ENCODE assay signal across 16 mouse cellular contexts in genomic region chr15:101368502-101369381, GRCm38 (mm10). TPM values are rescaled to one million over a fixed set of nuclear protein-coding genes. Genes with fewer than 3 reads are reported as not detected.
DNase-seq lines count a peak whose midpoint lies in the region; ATAC-seq and TF ChIP-seq lines count a peak whose summit lies in the region.
"Had no signal": no experiment of that assay in that cellular context is flagged by ENCODE, and none has a peak within 500 bp of the region (broad histone marks: within the 10 kb centered on the region; RNA-seq: fewer than 3 reads in every experiment).

No protein-coding gene starts in this region.

- no peak for ATAC-seq in kidney, embryonic 15.5 days (replicated peaks; ENCODE audit: low FRiP score)
- ATAC-seq in lung, postnatal 0 days: peak; percentile 27
- ATAC-seq in megakaryocyte, adult 5-6 weeks (ENCODE audit: poor library complexity, severe bottlenecking): no peak
- no peak for ATAC-seq in granulocyte monocyte progenitor cell, adult 5-6 weeks (replicated peaks; ENCODE audit: poor library complexity, severe bottlenecking)
- ATAC-seq: intestine, embryonic 16.5 days; midbrain, embryonic 15.5 days had no signal

- H3K36me3 ChIP-seq in kidney, embryonic 15.5 days: no peaks in the 10 kb centered on the region
- no peaks in the 10 kb centered on the region for H3K36me3 ChIP-seq in lung, postnatal 0 days (ENCODE audit: insufficient read depth, low read length)
- H3K36me3 ChIP-seq: midbrain, embryonic 15.5 days had no signal

- 71% methylated on average over 11 of the region's 11 CpGs for WGBS in kidney, embryonic 15.5 days
- WGBS in lung, postnatal 0 days: 46% methylated on average over 11 of the region's 11 CpGs

- DNase-seq in gastrocnemius, adult 2 months: peak; percentile 61
- no peak for DNase-seq in gastrocnemius, postnatal 36 days
- DNase-seq in kidney, adult 11 months: no peak
- DNase-seq in Muller cell, postnatal 12 days (ENCODE audit: inconsistent ontology term): peak; percentile 82
- peak; percentile 81 for DNase-seq in lung, postnatal 0 days (ENCODE audit: low spot score)
- DNase-seq: cerebellum, adult 9-10 months; gastrocnemius, postnatal 25 days; right cerebral cortex, postnatal 14 days had no signal

- H3K27ac ChIP-seq in gastrocnemius, adult 2 months: peak overlapping the region; percentile 85
- H3K27ac ChIP-seq in kidney, embryonic 15.5 days: peak overlapping the region; percentile 39; the same call in 1 of the 2 replicates
- peak overlapping the region; percentile 94 for H3K27ac ChIP-seq in lung, postnatal 0 days (ENCODE audit: low read length)
- H3K27ac ChIP-seq: hindbrain, embryonic 14.5 days; midbrain, embryonic 15.5 days had no signal

- H3K27me3 ChIP-seq in kidney, embryonic 15.5 days: 0 out of 2 replicates have a peak, but pooled peaks cover 8% of the 10 kb centered on the region
- H3K27me3 ChIP-seq in lung, postnatal 0 days (replicated peaks; ENCODE audit: insufficient read depth, low read length): no peaks in the 10 kb centered on the region
- H3K27me3 ChIP-seq: midbrain, embryonic 15.5 days had no signal

- no peak overlapping the region for H3K9ac ChIP-seq in kidney, embryonic 15.5 days
- H3K9ac ChIP-seq in lung, postnatal 0 days (replicated peaks; ENCODE audit: low read depth): peak overlapping the region; percentile 9; the same call in 1 of the 2 replicates
- H3K9ac ChIP-seq: hindbrain, embryonic 14.5 days; midbrain, embryonic 15.5 days had no signal

- intact Hi-C loops in gastrocnemius, adult 2 months (cut with DNase I): no loop called here
- intact Hi-C loops in gastrocnemius, postnatal 36 days (cut with DNase I): no loop called here

- H3K9me3 ChIP-seq in kidney, embryonic 15.5 days (replicated peaks): no peaks in the 10 kb centered on the region
- no peaks in the 10 kb centered on the region for H3K9me3 ChIP-seq in lung, postnatal 0 days (ENCODE audit: low read length)
- H3K9me3 ChIP-seq: midbrain, embryonic 15.5 days had no signal

- H3K4me3 ChIP-seq in gastrocnemius, adult 2 months: no peak overlapping the region
- H3K4me3 ChIP-seq in kidney, embryonic 15.5 days (replicated peaks): no peak overlapping the region
- H3K4me3 ChIP-seq in lung, postnatal 0 days (ENCODE audit: low read depth, low read length): no peak overlapping the region
- H3K4me3 ChIP-seq: midbrain, embryonic 15.5 days had no signal

- H3K4me1 ChIP-seq in kidney, embryonic 15.5 days: peaks cover 70% of the 10 kb centered on the region
- H3K4me1 ChIP-seq in lung, postnatal 0 days (ENCODE audit: insufficient read depth, low read depth, low read length): peaks cover 36% of the 10 kb centered on the region
- H3K4me1 ChIP-seq: midbrain, embryonic 15.5 days had no signal

- TF ChIP-seq EP300 in lung, postnatal 0 days (IDR thresholded peaks at IDR 0.05): peak; percentile 47

- no peak overlapping the region for H3K4me2 ChIP-seq in kidney, embryonic 15.5 days
- peak overlapping the region; percentile 40 for H3K4me2 ChIP-seq in lung, postnatal 0 days (replicated peaks; ENCODE audit: low read depth, low read length)
- H3K4me2 ChIP-seq: hindbrain, embryonic 14.5 days; liver, embryonic 11.5 days; midbrain, embryonic 15.5 days had no signal

- no peak for TF ChIP-seq CTCF in gastrocnemius, adult 2 months (IDR thresholded peaks at IDR 0.05)
- TF ChIP-seq CTCF in lung, postnatal 0 days (IDR thresholded peaks at IDR 0.05): no peak

RNA-seq across cellular contexts. Expression of gene Krt80, which starts 1.2 kb away (rescaled TPM):
- total RNA-seq in gastrocnemius, adult 2 months (2021): 1 to 10 TPM; 1.6 to 2.5 TPM
- total RNA-seq in gastrocnemius, postnatal 36 days (2021): 1 to 10 TPM; 1.9 to 2.5 TPM
- polyA plus RNA-seq in kidney, embryonic 15.5 days (2015; fragmentation: Nextera tagmentation; extraction: Ambion mirVana): 1.6 and 2.3 TPM in 2 replicates
- polyA plus RNA-seq in lung, postnatal 0 days (2015; fragmentation: Nextera tagmentation; extraction: Ambion mirVana): 19.6 and 26.3 TPM in 2 replicates
- total RNA-seq in megakaryocyte, adult 5-6 weeks (2015): 44.3 and 45.8 TPM in 2 replicates
- 31.7 and 37.8 TPM in 2 replicates for total RNA-seq in megakaryocyte, adult 5-6 weeks (2017)
- total RNA-seq in granulocyte monocyte progenitor cell, adult 5-6 weeks (2014; fragmentation: Nextera tagmentation): 3.2 and 4.2 TPM in 2 replicates
- 1.2 and 1.3 TPM in 2 replicates for total RNA-seq in granulocyte monocyte progenitor cell, adult 5-6 weeks (2017)
- polyA plus RNA-seq: liver, embryonic 11.5 days had no signal

RNA-seq across cellular contexts. Expression of gene Krt7, which starts 42.1 kb away (rescaled TPM):
- not detected for total RNA-seq in gastrocnemius, adult 2 months (2021)
- total RNA-seq in gastrocnemius, postnatal 36 days (2021): under 1 TPM in 1 of 2 experiments, not detected in 1; 0.15 TPM
- polyA plus RNA-seq in kidney, embryonic 15.5 days (2015; fragmentation: Nextera tagmentation; extraction: Ambion mirVana): 69.4 and 73.4 TPM in 2 replicates
- 430 and 463 TPM in 2 replicates for polyA plus RNA-seq in lung, postnatal 0 days (2015; fragmentation: Nextera tagmentation; extraction: Ambion mirVana)
- 0.85 and 1.1 TPM in 2 replicates for total RNA-seq in megakaryocyte, adult 5-6 weeks (2015)
- 1.5 and 2.8 TPM in 2 replicates for total RNA-seq in megakaryocyte, adult 5-6 weeks (2017)
- total RNA-seq in granulocyte monocyte progenitor cell, adult 5-6 weeks (2014; fragmentation: Nextera tagmentation): 0.21 and 0.67 TPM in 2 replicates
- 0.39 TPM in 1 of 2 replicates, not detected in the other for total RNA-seq in granulocyte monocyte progenitor cell, adult 5-6 weeks (2017)
- total RNA-seq: gastrocnemius, postnatal 25 days; layer of hippocampus, postnatal 10 days had no signal

Comparison
In these comparisons a context has a peak if more than half of its experiments do, and no peak if none do; other contexts are left out.
1. DNase-seq: peak in gastrocnemius, adult 2 months (single experiment), Muller cell, postnatal 12 days (single experiment) and lung, postnatal 0 days (single experiment); none in gastrocnemius, postnatal 36 days (0 of 2) and kidney, adult 11 months (single experiment).
2. H3K27ac ChIP-seq: peak in every context shown above with its lines; median percentile 94 in lung, postnatal 0 days; 85 in gastrocnemius, adult 2 months; 39 in kidney, embryonic 15.5 days.
3. RNA of gene Krt80, which starts 1.2 kb away (total RNA-seq): 31.7 to 45.8 TPM in megakaryocyte, adult 5-6 weeks; 1.2 to 4.2 TPM in granulocyte monocyte progenitor cell, adult 5-6 weeks, 1.9 to 2.5 TPM in gastrocnemius, postnatal 36 days and 1.6 to 2.5 TPM in gastrocnemius, adult 2 months; every median in the first group is over 4 times any median in the second.